Mouse (Mus musculus) mesoderm, embryonic 11.5 days (tissue): ENCODE data around the gene Rfx5.
"Not testable (repeated sequence)": the region's sequence is repeated elsewhere in the genome, so short reads cannot be mapped to it uniquely, and the experiment has no call there.

Experiments used
- DNase-seq: peaks from one replicate; pipeline ENCODE4 v3.0.0-alpha.2; 2012; ENCODE audit warnings: low read depth, low spot score

Rfx5 gene

GRCm38 (mm10) chr3:94953764-94954616, at the start of gene Rfx5:
Rfx5 (plus strand) TSS chr3:94954075.
- peak; percentile 96 for DNase-seq

- not testable (repeated sequence) for DNase-seq
Observed at GRCm38 (mm10) chr3:94904759-94905158, 49.1 kb upstream of the Rfx5 start.

GRCm38 (mm10) chr3:94906482-94906881, 47.4 kb upstream of the Rfx5 start:
- no peak for DNase-seq

GRCm38 (mm10) chr3:94911050-94911693, 42.7 kb upstream of the Rfx5 start:
- DNase-seq: no peak

- no peak for DNase-seq
Observed at GRCm38 (mm10) chr3:94913801-94914200, 40.1 kb upstream of the Rfx5 start.

GRCm38 (mm10) chr3:94915903-94916741, 37.8 kb upstream of the Rfx5 start:
- DNase-seq: no peak

- no peak for DNase-seq
Observed at GRCm38 (mm10) chr3:94917816-94918361, 36.0 kb upstream of the Rfx5 start.

GRCm38 (mm10) chr3:94918845-94919244, 35.0 kb upstream of the Rfx5 start:
- DNase-seq: no peak

GRCm38 (mm10) chr3:94921104-94921503, 32.8 kb upstream of the Rfx5 start:
- no peak for DNase-seq

- DNase-seq: no peak
Observed at GRCm38 (mm10) chr3:94922333-94922732, 31.5 kb upstream of the Rfx5 start.

GRCm38 (mm10) chr3:94924688-94925087, 29.2 kb upstream of the Rfx5 start:
- no peak for DNase-seq

- DNase-seq: not testable (repeated sequence)
Observed at GRCm38 (mm10) chr3:94926301-94926736, 27.6 kb upstream of the Rfx5 start.

- DNase-seq: not testable (repeated sequence)
Observed at GRCm38 (mm10) chr3:94928979-94929378, 24.9 kb upstream of the Rfx5 start.

- DNase-seq: not testable (repeated sequence)
Observed at GRCm38 (mm10) chr3:94930386-94931266, 23.2 kb upstream of the Rfx5 start.

GRCm38 (mm10) chr3:94931427-94932082, 22.3 kb upstream of the Rfx5 start:
- not testable (repeated sequence) for DNase-seq

GRCm38 (mm10) chr3:94932279-94932678, 21.6 kb upstream of the Rfx5 start:
- DNase-seq: not testable (repeated sequence)

GRCm38 (mm10) chr3:94932809-94933564, 20.9 kb upstream of the Rfx5 start, which contains the start of gene Selenbp1:
Selenbp1 (plus strand) TSS chr3:94933056.
- peak; percentile 48 for DNase-seq

GRCm38 (mm10) chr3:94933604-94934003, 20.3 kb upstream of the Rfx5 start:
- not testable (repeated sequence) for DNase-seq

GRCm38 (mm10) chr3:94934564-94934963, 19.3 kb upstream of the Rfx5 start:
- not testable (repeated sequence) for DNase-seq
